Mouse (Mus musculus) granulocyte monocyte progenitor cell, adult 5-6 weeks (primary cell): ENCODE results near the gene Pcnt. TPM values are rescaled to one million over a fixed set of nuclear protein-coding genes. Genes with fewer than 3 reads are reported as not detected.

Experiments used
- ATAC-seq: replicated peaks from 2 replicates; pipeline ENCODE4 v1.8.0; 2016; ENCODE audit warnings: mild to moderate bottlenecking, moderate TSS enrichment, inconsistent platforms; ENCODE audit not compliant: poor library complexity, severe bottlenecking
- total RNA-seq, 2 experiments: library from RNA; stranded (forward) in 1 of 2; stranded (reverse) in 1 of 2; fragments of 200-712, 200-1000 nt in 1 of 2; fragments of >200 nt in 1 of 2; fragmentation: Nextera tagmentation in 1 of 2; gene quantifications; 2 replicates each; pipeline ENCODE4 v1.2.3; 2014 to 2017

Gene Pcnt
- total RNA-seq, 2 experiments from 2014 or later = 41.9 to 55.6 TPM

DNA sequence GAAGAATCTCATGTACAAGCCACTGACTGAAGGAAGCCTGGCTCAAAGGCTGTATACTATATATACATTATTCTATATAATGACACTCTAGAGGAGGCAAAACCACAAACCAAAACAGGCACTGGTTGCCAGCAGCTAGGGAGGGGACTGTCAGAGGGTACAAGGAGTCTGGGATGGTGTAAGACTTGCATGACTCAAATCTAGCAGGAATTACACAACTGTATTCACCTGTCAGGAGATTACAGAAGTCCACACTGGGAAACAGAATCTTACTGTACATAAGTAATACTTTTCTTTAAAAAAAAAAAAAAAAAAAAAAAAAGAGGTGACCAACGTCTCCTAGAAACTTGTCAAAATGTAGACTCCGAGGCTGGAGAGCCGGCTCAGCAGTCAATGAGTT, 114.0 kb downstream of the Pcnt start:
- no peak for ATAC-seq

DNA sequence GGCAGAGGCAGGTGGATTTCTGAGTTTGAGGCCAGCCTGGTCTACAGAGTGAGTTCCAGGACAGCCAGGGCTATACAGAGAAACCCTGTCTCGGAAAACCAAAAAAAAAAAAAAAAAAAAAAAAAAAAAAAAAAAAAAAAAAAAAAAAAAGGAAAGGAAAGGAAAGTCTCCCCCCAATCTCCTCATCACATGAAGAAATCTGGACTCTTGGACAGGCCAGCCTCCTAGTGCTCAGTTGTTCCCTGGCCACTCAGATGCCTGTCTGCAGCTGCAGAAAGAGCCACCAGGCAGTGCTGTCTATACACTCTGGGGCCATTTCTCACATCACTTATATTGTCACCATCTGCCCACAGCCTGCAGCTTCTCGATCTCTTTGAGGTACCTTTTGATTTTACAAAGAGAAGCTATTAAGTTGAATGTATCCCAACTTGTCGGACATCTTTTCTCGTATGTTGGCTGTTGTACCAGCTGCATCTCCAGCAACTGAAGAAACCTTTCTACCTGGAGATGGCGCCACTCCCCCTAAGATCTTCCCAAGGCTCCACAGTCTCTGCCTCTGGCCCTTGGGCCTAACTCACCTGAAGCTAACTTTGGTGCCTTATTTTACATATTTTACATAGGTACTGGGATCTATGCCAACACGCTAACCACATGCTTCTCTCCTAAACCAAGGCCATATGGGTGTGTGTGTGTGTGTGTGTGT, 116.1 kb downstream of the Pcnt start:
- ATAC-seq = no peak

DNA sequence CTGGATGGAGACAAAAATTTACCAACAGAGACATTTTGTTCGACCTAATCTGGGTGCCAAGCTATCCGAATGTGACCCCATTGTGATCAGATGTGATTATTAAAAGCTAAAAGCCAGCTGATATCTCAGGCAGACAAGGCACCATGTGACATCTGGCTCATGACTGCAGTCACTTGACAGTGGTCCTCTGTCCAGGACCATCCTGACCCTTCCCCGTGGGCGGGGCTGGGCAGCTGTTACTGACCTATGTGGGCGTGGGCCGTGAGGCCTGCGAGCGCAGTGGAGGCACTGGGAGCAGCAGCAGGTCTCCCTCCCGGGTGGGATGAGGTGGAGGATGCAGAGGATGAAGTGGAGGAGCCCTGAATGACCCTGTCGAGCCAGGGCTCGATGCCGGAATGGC, 125.0 kb downstream of the Pcnt start:
- ATAC-seq = no peak

DNA sequence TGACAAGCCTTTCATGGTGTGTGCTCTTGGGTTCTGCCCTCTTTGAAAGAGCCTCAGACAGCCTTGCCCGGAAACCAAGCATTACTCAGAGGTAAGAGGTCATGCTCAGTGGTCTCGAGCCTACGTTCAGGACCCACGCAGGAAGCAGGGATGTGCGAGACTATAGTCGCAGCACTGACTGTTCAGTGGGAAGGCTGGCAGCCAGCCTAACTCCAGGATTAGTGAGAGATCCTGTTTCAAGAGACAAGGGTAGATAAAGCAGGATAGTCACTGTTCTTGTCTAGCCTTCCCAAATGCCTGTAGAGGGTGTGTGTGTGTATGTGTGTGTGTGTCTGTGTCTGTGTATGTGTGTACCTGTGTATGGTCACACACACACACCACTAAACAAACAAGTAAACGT, 126.4 kb downstream of the Pcnt start:
- ATAC-seq = no peak

DNA sequence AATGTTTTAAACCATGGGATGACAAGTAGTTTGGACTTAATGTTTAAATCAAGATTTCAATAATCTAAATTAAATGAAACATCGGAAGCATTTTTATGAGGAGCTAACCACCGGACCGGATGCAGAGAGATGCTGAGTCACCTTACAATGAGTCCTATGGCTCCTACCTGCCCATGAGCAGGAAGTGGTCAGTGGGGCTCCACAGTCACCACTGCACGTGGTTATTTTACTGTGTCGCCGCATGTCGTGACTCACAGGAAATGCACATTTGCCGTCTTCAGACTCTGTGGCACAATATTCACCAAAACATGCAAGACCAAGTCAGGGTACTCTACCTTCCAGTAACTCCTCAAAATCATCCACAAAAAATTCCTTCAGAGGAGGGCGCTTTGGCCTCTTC, 135.8 kb downstream of the Pcnt start:
- ATAC-seq = peak; percentile 99

Other genes with a start within 250 kb of the Pcnt start
- gene Prmt2, start 204.9 kb downstream of the Pcnt start, total RNA-seq (2014; fragmentation: Nextera tagmentation) = 3.5 TPM in 1 of 2 replicates, not detected in the other
- gene Prmt2, start 204.9 kb downstream of the Pcnt start, total RNA-seq (2017) = 0.41 and 1.5 TPM in 2 replicates
- gene S100b, start 188.9 kb downstream of the Pcnt start, total RNA-seq (2014; fragmentation: Nextera tagmentation) = not detected in 2 replicates
- not detected in 2 replicates for gene S100b, start 188.9 kb downstream of the Pcnt start, total RNA-seq (2017)
- gene Dip2a, start 97.5 kb downstream of the Pcnt start, total RNA-seq (2014; fragmentation: Nextera tagmentation) = 4.4 and 6.6 TPM in 2 replicates
- 1.2 and 2.3 TPM in 2 replicates for gene Dip2a, start 97.5 kb downstream of the Pcnt start, total RNA-seq (2017)
- 12.7 TPM in 1 of 2 replicates, not detected in the other for gene AC141477.1, start 2.3 kb downstream of the Pcnt start, total RNA-seq (2014; fragmentation: Nextera tagmentation)
- gene AC141477.1, start 2.3 kb downstream of the Pcnt start, total RNA-seq (2017) = 10.5 TPM in 1 of 2 replicates, not detected in the other
- not detected in 2 replicates for gene 2610028H24Rik, start 6.3 kb upstream of the Pcnt start, total RNA-seq (2014; fragmentation: Nextera tagmentation)
- gene 2610028H24Rik, start 6.3 kb upstream of the Pcnt start, total RNA-seq (2017) = not detected in 2 replicates
- gene Mcm3ap, start 26.1 kb upstream of the Pcnt start, total RNA-seq (2014; fragmentation: Nextera tagmentation) = 63.4 and 84.6 TPM in 2 replicates
- gene Mcm3ap, start 26.1 kb upstream of the Pcnt start, total RNA-seq (2017) = 50.6 and 60.1 TPM in 2 replicates
- gene Ybey, start 26.3 kb upstream of the Pcnt start, total RNA-seq (2014; fragmentation: Nextera tagmentation) = 3.1 and 3.6 TPM in 2 replicates
- 4.3 and 6.5 TPM in 2 replicates for gene Ybey, start 26.3 kb upstream of the Pcnt start, total RNA-seq (2017)
- 1.8 and 13.6 TPM in 2 replicates for gene Lss, start 88.8 kb upstream of the Pcnt start, total RNA-seq (2014; fragmentation: Nextera tagmentation)
- gene Lss, start 88.8 kb upstream of the Pcnt start, total RNA-seq (2017) = 4.9 and 5.7 TPM in 2 replicates
- not detected in 2 replicates for gene Spatc1l, start 119.5 kb upstream of the Pcnt start, total RNA-seq (2014; fragmentation: Nextera tagmentation)
- gene Spatc1l, start 119.5 kb upstream of the Pcnt start, total RNA-seq (2017) = not detected in 2 replicates
- gene Ftcd, start 132.9 kb upstream of the Pcnt start, total RNA-seq (2014; fragmentation: Nextera tagmentation) = not detected in 2 replicates
- not detected in 2 replicates for gene Ftcd, start 132.9 kb upstream of the Pcnt start, total RNA-seq (2017)
- gene Col6a2, start 180.8 kb upstream of the Pcnt start, total RNA-seq (2014; fragmentation: Nextera tagmentation) = not detected in 2 replicates
- 0.13 TPM in 1 of 2 replicates, not detected in the other for gene Col6a2, start 180.8 kb upstream of the Pcnt start, total RNA-seq (2017)